9 mouse cellular contexts compared by ENCODE assay signal in the genomic region with DNA sequence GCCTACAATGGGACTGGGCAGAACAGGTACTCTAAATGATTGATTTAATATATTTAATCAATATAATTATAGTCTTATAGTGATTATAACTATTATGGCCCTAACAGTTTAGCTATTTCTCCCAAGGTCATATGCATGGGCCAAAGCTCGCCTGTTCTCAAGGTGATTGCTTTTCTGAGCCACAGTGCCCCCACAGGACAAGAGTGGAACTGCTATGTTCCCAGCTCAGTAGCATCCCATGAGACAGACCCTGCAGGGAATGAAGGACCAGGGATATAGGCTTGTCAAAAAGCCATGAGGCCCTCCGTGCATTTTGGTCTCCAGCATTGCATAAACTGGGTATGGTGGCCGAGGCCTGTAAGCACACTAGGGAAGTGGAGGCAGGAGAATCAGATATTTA. TPM values are rescaled to one million over a fixed set of nuclear protein-coding genes. Genes with fewer than 3 reads are reported as not detected.
DNase-seq lines count a peak whose midpoint lies in the region; ATAC-seq and TF ChIP-seq lines count a peak whose summit lies in the region.
"Had no signal": no experiment of that assay in that cellular context is flagged by ENCODE, and none has a peak within 500 bp of the region (broad histone marks: within the 10 kb centered on the region; RNA-seq: fewer than 3 reads in every experiment).

No protein-coding gene starts in this region.

- DNase-seq in ovary, postnatal 10 days (ENCODE audit: low spot score): peak; percentile 38
- DNase-seq in ovary, adult 18-20 months (ENCODE audit: low spot score): no peak
- DNase-seq in cerebellum, adult 9-11 months: peak; percentile 17
- DNase-seq in frontal cortex, postnatal 10 days (ENCODE audit: low spot score in 2 of 2): peak; percentile 33 to 52
- DNase-seq in kidney, adult 2 months: peak; percentile 74
- peak; percentile 84 for DNase-seq in limb, embryonic 11.5 days (ENCODE audit: low spot score)
- DNase-seq in neural tube, embryonic 11.5 days (ENCODE audit: low spot score): peak; percentile 79
- DNase-seq in B cell, adult 2 months: no peak
- DNase-seq: liver, embryonic 13.5 days had no signal

- no peak overlapping the region for H3K4me2 ChIP-seq in limb, embryonic 11.5 days (ENCODE audit: low read depth, severe bottlenecking)
- no peak overlapping the region for H3K4me2 ChIP-seq in neural tube, embryonic 11.5 days (ENCODE audit: low read depth)
- H3K4me2 ChIP-seq: liver, embryonic 13.5 days had no signal

- no peak overlapping the region for H3K9ac ChIP-seq in limb, embryonic 11.5 days (ENCODE audit: low read length)
- no peak overlapping the region for H3K9ac ChIP-seq in neural tube, embryonic 11.5 days (ENCODE audit: low read length)
- H3K9ac ChIP-seq: liver, embryonic 13.5 days had no signal

- H3K4me3 ChIP-seq in kidney, adult 2 months (ENCODE audit: insufficient read depth, low read depth, low read length): no peak overlapping the region
- H3K4me3 ChIP-seq in limb, embryonic 11.5 days (ENCODE audit: low read depth, low read length): no peak overlapping the region
- H3K4me3 ChIP-seq in neural tube, embryonic 11.5 days (ENCODE audit: low read depth, low read length): no peak overlapping the region
- H3K4me3 ChIP-seq: liver, embryonic 13.5 days had no signal

- no peaks in the 10 kb centered on the region for H3K27me3 ChIP-seq in kidney, adult 2 months (replicated peaks; ENCODE audit: control insufficient read depth, insufficient read depth, low read length)
- peaks cover 13% of the 10 kb centered on the region; the same call in 1 of the 2 replicates for H3K27me3 ChIP-seq in limb, embryonic 11.5 days (ENCODE audit: control insufficient read depth, insufficient read depth, low read length)
- peaks cover 21% of the 10 kb centered on the region for H3K27me3 ChIP-seq in neural tube, embryonic 11.5 days (ENCODE audit: control insufficient read depth, insufficient read depth, low read length)

- no peaks in the 10 kb centered on the region for H3K36me3 ChIP-seq in kidney, adult 2 months (ENCODE audit: control insufficient read depth, insufficient read depth, low read length)
- no peaks in the 10 kb centered on the region for H3K36me3 ChIP-seq in limb, embryonic 11.5 days (ENCODE audit: control insufficient read depth, insufficient read depth, low read length)
- H3K36me3 ChIP-seq in neural tube, embryonic 11.5 days (ENCODE audit: control insufficient read depth, insufficient read depth, low read length): no peaks in the 10 kb centered on the region
- H3K36me3 ChIP-seq: liver, embryonic 13.5 days had no signal

- ATAC-seq in limb, embryonic 11.5 days (ENCODE audit: insufficient number of reproducible peaks, low FRiP score, low TSS enrichment, low read depth): no peak
- ATAC-seq in neural tube, embryonic 11.5 days (ENCODE audit: insufficient read depth, low FRiP score, low TSS enrichment): 0 out of 2 replicates have a peak, but pooled peaks have one; percentile 53

- no peaks in the 10 kb centered on the region for H3K9me3 ChIP-seq in limb, embryonic 11.5 days (ENCODE audit: control insufficient read depth, low read length)
- H3K9me3 ChIP-seq in neural tube, embryonic 11.5 days (ENCODE audit: control insufficient read depth, low read length): no peaks in the 10 kb centered on the region
- H3K9me3 ChIP-seq: liver, embryonic 13.5 days had no signal

- TF ChIP-seq CTCF in kidney, adult 2 months (conservative IDR thresholded peaks at IDR 0.05; ENCODE audit: insufficient read depth, insufficient read length, low read depth, low read length): peak; percentile 86

- TF ChIP-seq POLR2A in kidney, adult 2 months (IDR thresholded peaks at IDR 0.05; ENCODE audit: low read depth, low read length): no peak

- 47% methylated on average over 3 of the region's 3 CpGs for WGBS in kidney, adult 2 months
- WGBS in limb, embryonic 11.5 days: 12% methylated on average over 3 of the region's 3 CpGs
- WGBS in neural tube, embryonic 11.5 days: 20% methylated on average over 3 of the region's 3 CpGs

- H3K27ac ChIP-seq in kidney, adult 2 months (ENCODE audit: insufficient read depth, low read depth, low read length): no peak overlapping the region
- H3K27ac ChIP-seq in limb, embryonic 11.5 days (replicated peaks; ENCODE audit: low read depth, low read length): no peak overlapping the region
- no peak overlapping the region for H3K27ac ChIP-seq in neural tube, embryonic 11.5 days (ENCODE audit: low read depth, low read length)
- H3K27ac ChIP-seq: liver, embryonic 13.5 days had no signal

- H3K4me1 ChIP-seq in kidney, adult 2 months (ENCODE audit: control insufficient read depth, insufficient read depth, low read length): no peaks in the 10 kb centered on the region
- H3K4me1 ChIP-seq in limb, embryonic 11.5 days (ENCODE audit: control insufficient read depth, insufficient read depth, low read length): peaks cover 14% of the 10 kb centered on the region; the same call in 1 of the 2 replicates
- H3K4me1 ChIP-seq in neural tube, embryonic 11.5 days (ENCODE audit: control insufficient read depth, insufficient read depth, low read length): no peaks in the 10 kb centered on the region
- H3K4me1 ChIP-seq: liver, embryonic 13.5 days had no signal

RNA-seq across cellular contexts. Expression of gene Ngf, which starts 3.1 kb away (rescaled TPM):
- polyA plus RNA-seq in kidney, adult 2 months (2012; rRNA removed): 17.0 and 18.7 TPM in 2 replicates
- 3.9 TPM in 2 replicates for polyA plus RNA-seq in limb, embryonic 11.5 days (2014; fragmentation: Nextera tagmentation; extraction: Ambion mirVana)
- polyA plus RNA-seq in neural tube, embryonic 11.5 days (2014; fragmentation: Nextera tagmentation; extraction: Ambion mirVana): 1.0 and 2.2 TPM in 2 replicates

Comparison
In these comparisons a context has a peak if more than half of its experiments do, and no peak if none do; other contexts are left out.
1. DNase-seq: peak in ovary, postnatal 10 days (single experiment), cerebellum, adult 9-11 months (single experiment), frontal cortex, postnatal 10 days (2 of 2), kidney, adult 2 months (single experiment), limb, embryonic 11.5 days (single experiment) and neural tube, embryonic 11.5 days (single experiment); none in ovary, adult 18-20 months (single experiment) and B cell, adult 2 months (0 of 2).